Mouse (Mus musculus): ENCODE measurements around the gene Aif1. TPM values are rescaled to one million over a fixed set of nuclear protein-coding genes. Genes with fewer than 3 reads are reported as not detected.

Gene Aif1
- total RNA-seq, 2 experiments from 2014 or later, result 10.8 to 11.1 TPM

DNA sequence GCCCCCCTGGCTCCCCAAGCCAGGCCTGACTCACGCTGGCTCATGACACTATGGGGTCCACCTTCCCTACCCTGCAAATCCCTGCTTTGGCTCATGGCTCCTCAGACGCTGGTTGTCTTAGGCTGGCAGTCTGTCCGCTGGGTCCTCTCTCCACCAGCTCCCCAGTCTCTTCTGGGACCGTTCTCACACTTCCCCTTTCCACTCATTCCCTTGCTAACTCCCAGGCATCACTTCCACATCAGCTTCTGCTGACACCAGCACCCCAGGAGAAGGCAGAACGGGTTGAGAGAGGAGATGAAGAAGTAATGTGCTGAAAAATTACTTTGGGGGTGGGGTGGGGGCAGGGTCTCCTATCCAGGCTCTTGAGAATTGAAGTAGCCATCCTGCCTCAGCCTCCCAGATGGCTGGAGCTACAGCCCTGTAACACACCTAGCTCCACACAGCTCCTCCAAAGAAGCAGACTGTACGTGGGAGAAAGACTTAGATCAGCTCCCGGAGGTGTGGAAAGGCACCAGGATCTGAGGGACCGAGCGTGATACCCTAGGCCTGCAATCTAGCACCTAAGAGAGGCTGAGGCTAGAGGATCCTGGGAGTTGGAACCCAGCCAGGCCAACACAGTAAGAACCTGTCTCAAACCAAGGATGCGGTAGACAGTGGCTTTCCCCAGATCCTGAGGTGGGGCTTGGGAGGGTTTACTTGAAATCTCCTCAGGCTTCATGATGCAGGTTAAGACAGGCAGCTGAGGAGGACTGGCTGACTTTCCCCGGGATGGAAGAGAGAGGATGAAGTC, 3.2 kb downstream of the Aif1 start:
- DNase-seq (ENCODE audit: low spot score in 2 of 2), result peak in 1 of 2 experiments; percentile 69

GRCm38 (mm10) chr17:35168541-35169207, 7.2 kb downstream of the Aif1 start:
- intact Hi-C loops (cut with DNase I), result no loop called here
- peak in 1 of 2 experiments; percentile 56 for DNase-seq (ENCODE audit: low spot score in 2 of 2)

More for the DNA sequence above, 3.2 kb downstream of the Aif1 start:
- intact Hi-C loops (cut with DNase I), result no loop called here

DNA sequence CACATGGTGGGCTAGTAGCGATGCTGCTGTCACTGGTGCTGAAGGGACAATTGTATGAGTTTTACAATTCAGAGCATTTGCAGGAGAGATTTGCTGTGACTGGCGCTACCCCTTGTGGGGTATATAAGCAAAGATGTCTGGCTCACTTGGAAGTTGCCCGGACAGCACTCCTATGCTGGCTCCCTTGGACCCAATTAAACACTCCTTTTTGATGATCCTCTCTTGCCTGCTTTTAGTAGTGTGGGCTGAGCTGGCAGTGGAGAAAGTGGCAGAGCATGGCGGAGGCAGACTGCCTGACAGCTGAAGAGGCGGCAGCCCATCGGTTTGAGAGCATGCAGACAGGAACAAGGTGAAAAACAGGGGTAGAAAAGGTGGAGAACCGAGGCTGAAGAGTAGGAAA, 8.1 kb downstream of the Aif1 start:
- intact Hi-C loops (cut with DNase I), result no loop called here
- peak in 1 of 2 experiments; percentile 75 for DNase-seq (ENCODE audit: low spot score in 2 of 2)

DNA sequence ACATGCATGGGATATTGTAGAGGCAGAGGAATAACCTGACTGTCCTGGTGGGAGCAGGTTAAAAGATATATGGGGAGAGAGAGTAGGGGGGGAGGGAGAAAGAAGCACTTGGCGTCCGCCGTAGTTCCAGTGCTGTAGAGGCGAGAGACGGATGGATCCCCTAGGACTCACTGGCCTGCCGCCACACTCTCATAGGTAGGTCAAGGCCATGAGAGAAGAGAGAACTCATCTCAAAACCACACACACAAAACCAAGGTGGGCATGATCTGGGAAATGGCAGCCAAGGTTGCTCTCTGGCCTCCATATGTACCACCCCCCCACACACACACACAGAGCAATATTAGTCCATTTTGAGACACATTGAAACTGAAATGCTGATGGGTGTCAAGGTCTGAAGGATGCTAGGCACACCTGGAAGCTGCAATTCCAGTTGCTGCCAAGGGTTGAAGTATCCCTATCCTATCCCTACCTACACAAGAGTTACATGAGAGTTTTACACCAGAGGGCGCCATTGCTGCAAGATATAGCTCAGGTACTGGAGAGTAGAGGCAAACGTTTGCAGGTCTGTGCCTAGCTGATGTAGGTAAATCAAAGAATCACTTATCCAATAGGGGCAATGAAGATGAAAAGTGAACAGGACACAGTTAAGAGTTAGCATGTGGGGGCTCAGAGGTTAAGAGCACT, 9.4 kb downstream of the Aif1 start:
- peak; percentile 73 to 82 for DNase-seq (ENCODE audit: low spot score in 2 of 2)
- intact Hi-C loops (cut with DNase I), result no loop called here

- no peak for DNase-seq (ENCODE audit: low spot score in 2 of 2)
- intact Hi-C loops (cut with DNase I), result loop anchor here (1.0 kb wide), 1 partner anchor 70 kb away; the partner anchor contains the start of gene Nfkbil1
These were observed 10.3 kb downstream of the Aif1 start for GRCm38 (mm10) chr17:35165451-35166155.

DNA sequence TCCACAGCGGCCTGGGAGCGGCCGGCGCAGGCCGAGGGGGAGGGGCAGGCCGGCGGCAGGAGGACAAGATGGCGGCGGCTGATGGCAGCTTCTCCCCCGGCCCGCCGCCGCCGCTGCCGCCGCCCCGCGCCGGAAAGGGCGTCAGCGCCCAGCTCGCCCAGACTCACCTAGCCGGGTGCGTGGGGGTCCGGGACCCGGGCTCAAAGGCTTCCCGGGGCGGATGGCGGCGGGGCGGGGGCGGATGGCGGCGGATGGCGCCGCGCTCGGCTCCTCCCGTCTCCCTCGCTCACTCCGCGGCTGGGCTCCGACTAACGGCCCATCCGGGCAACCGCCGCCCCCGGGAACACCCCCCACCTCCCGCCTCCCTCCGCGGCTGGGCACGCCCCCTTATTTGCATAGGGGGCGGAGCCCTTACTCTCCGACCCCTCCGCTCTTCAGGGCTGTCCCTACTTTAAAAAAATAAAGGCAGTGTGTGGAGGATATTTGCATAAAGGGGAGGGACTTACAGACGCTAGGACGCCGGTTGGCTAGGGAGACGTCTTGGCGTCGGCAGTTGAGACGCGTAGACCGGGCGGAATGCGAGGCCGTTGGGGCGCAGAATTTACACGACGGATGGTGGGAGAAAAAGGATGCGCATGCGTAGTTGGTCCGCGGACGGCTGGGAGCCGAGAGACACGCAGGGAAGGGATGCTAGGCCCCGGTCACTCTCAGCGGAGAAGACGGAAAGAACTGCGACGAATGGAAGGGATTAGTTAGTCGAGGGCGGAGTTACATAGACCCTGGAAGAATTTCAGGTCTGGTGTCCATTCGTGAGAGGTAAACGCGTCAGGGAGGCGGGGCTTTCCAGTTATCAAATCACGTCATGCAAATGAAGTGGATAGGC, 11.1 kb downstream of the Aif1 start, which contains the start of gene Prrc2a:
Prrc2a (minus strand) TSS at position 330 of the 883 bp plus-strand sequence.
- DNase-seq (ENCODE audit: low spot score in 2 of 2), result peak; percentile 99 to 100
- intact Hi-C loops (cut with DNase I), result loop anchor here (1.0 kb wide), 2 partner anchors 30 to 70 kb away; partner anchors contain the start of genes Bag6 and Nfkbil1

DNA sequence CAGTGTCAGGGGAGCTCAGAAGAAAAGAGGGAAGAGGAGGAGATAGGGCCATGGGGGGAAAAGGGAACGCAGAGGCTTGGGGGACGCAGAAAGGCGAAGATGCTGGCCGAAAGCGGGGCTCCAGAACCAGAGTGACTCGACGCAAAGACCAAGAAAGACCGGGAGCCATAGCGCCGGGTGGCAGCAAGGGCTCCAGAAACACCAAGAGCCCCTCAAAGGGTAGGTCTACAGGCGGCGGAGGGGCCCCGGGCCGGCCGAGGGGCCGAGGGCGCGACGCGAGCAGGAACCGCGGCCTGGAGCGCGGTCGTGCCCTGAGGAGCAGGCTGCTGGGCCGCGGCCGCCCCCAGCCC, 11.7 kb downstream of the Aif1 start:
- no peak for DNase-seq (ENCODE audit: low spot score in 2 of 2)
- intact Hi-C loops (cut with DNase I), result loop anchor here (1.0 kb wide), 1 partner anchor 29 kb away; the partner anchor contains the start of gene Bag6

DNA sequence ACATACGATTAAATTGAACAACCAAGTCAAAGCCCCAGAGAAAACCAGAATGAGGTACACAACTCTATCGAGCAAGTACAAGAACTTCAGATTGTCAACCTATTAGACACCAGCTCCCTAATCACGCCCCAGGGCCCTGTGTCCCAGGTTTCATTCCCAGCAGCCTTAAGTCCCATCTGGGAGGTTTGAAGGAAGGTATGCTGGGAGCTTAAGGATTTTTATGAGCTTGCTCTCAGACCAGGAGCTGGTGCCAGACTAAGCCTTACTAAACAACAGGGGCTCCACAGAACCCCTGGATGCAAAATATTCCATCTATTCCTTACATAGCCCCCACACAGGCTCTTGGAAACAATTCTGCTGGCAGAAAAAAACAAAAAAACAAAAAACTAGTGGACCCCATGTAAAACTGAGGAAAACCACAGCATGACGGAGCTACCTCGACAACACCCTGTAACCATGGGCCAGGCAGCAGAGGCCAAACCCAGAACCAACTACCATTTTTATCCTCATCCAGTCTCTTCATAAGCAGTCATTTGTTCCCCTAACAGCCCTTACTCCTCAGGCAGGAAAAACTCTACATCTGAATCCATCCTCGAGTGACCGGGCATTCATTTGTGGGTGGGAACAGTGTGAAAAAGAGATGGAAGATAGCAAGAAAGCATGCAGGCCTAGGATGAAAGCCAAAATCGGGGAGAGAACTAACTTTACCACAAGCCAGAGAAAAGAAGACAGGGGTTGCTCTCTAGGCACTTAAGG, 12.4 kb downstream of the Aif1 start:
- DNase-seq (ENCODE audit: low spot score in 2 of 2), result no peak
- intact Hi-C loops (cut with DNase I), result loop anchor here (1.0 to 2.0 kb wide), 2 partner anchors 15 to 28 kb away; partner anchors contain the start of gene Bag6

GRCm38 (mm10) chr17:35162730-35163129, 13.1 kb downstream of the Aif1 start:
- DNase-seq (ENCODE audit: low spot score in 2 of 2), result no peak
- intact Hi-C loops (cut with DNase I), result loop anchor here (2.0 kb wide), 1 partner anchor 14 kb away; no protein-coding TSS in a partner anchor

DNA sequence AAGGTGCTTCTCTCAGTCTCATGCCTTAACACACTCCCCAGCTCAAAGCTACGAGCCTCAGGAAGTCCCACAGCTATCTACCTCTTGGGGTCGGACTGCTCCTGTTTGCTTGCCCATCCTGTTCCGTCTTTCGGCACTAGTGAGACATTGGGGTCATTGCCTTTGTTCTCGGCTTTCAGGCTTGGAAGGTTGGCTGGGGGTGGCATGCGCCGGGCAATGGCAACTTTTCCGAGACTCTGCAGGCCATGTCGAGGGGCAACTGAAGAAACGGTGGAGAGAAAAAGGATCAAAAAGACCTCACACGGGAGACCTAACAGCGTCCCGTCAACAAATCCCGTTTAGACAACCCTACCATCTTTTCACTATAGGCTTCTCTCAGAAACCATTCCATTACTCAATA, 13.7 kb downstream of the Aif1 start:
- no peak for DNase-seq (ENCODE audit: low spot score in 2 of 2)
- intact Hi-C loops (cut with DNase I), result loop anchor here (2.0 kb wide), 1 partner anchor 13 kb away; no protein-coding TSS in a partner anchor

DNA sequence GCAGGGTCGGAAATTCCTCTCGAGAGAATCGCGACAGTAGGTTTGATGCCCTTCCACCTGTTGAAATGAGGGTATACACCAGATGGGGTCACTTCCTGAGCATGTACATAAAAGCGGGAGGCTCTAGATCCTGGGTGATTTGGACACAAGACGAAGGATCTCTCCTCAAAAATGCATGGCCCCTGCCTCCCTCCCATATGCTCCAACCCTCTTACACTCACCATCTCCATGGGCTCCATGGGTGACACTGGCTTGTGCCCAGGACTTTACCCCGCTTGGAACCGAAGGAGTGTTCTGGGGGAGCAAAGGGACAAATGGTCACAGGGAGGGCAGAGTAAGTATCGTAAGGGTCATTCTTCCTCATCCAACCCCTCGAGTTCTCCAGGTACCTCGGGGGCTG, 14.4 kb downstream of the Aif1 start:
- DNase-seq (ENCODE audit: low spot score in 2 of 2), result no peak
- intact Hi-C loops (cut with DNase I), result no loop called here

DNA sequence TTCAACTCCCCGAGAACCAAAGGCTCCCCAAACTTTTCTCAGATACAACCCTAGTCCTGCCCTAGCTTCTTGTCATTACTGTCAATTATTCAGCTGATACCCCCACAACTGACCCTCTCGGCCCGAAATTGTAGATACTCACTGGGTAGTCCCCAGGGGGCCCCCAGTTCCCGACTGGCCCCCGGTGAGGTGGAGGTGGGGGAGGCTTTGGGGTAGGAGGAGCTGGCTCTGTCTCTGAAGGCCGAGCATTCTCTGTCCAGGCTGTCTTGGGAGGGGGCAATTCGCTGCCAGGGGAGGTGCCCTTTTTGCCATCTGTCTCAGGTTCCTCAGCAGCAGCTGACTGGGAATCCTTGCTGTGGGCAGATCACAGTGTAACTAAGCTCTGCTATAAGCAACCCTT, 16.2 kb downstream of the Aif1 start:
- intact Hi-C loops (cut with DNase I), result no loop called here
- no peak for DNase-seq (ENCODE audit: low spot score in 2 of 2)

- intact Hi-C loops (cut with DNase I), result no loop called here
- no peak for DNase-seq (ENCODE audit: low spot score in 2 of 2)
These were observed 16.8 kb downstream of the Aif1 start for GRCm38 (mm10) chr17:35158850-35159593.

DNA sequence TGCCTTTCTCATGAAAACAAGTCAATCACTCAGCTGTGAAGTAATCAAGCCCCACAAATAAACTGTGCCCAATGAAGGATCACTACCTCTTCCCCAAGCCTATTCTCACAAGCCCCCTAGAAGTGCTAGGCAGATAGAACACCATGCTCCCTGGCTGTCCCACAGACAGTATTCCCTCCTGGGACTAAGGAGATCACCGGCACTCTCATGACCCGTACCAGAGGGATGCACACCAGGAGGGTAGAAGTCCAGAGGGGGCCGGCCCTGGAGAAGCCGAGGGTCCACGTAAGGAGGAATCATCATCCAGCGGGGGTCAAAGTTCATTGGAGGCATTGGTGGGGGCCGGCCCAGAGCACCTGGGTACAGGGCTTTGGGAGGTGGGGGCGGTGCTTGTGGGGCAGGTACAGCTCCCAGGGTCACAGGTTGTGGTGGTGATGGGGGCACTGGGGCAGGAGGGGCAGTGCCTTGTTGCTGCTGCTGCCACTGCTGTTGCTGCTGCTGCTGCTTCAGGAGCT, 18.1 kb downstream of the Aif1 start:
- intact Hi-C loops (cut with DNase I), result no loop called here
- DNase-seq (ENCODE audit: low spot score in 2 of 2), result no peak

DNA sequence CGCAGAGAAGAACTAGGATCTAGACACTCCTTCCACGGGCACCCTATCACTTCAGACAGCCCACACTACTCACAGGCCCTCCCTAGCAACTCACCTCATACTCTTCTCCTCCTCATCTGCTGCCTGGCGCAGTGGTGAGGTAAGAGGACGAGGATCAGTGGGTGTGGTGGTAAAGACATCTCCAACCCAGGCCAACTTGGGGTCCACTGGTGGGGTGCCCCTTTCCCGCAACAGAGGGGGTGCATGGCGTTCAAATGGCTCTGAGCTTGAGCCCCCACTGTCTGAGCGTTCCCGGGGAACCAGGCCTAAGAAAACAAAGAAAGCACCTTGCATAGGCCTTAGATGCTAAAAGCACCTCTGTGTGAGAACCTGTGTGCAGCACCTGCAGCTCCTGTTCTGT, 18.6 kb downstream of the Aif1 start:
- no peak for DNase-seq (ENCODE audit: low spot score in 2 of 2)
- intact Hi-C loops (cut with DNase I), result no loop called here

GRCm38 (mm10) chr17:35156461-35157200, 19.2 kb downstream of the Aif1 start:
- no peak for DNase-seq (ENCODE audit: low spot score in 2 of 2)
- intact Hi-C loops (cut with DNase I), result no loop called here

Measured in left cerebral cortex, postnatal 25 days (tissue).